Mouse (Mus musculus) small intestine, adult 2 months (tissue): ENCODE data around the gene Gm20388. TPM values are rescaled to one million over a fixed set of nuclear protein-coding genes. Genes with fewer than 3 reads are reported as not detected.

Experiments
- H3K27ac ChIP-seq: fragments of 200-500 bp; 2 replicates; pipeline ENCODE4 v1.5.1; 2012; ENCODE audit warnings: low read depth, low read length, control low read depth, inconsistent platforms; ENCODE audit not compliant: insufficient read depth
- H3K27me3 ChIP-seq: fragments of 200-500 bp; 2 replicates; pipeline ENCODE4 v1.6.1; 2012; ENCODE audit warnings: mild to moderate bottlenecking, moderate library complexity, low read length, inconsistent platforms; ENCODE audit not compliant: control insufficient read depth, insufficient read depth
- H3K36me3 ChIP-seq: fragments of 200-500 bp; 2 replicates; pipeline ENCODE4 v1.6.1; 2012; ENCODE audit warnings: mild to moderate bottlenecking, low read length, control low read depth, inconsistent platforms; ENCODE audit not compliant: control insufficient read depth, insufficient read depth
- H3K4me1 ChIP-seq: fragments of 200-500 bp; 2 replicates; pipeline ENCODE4 v1.6.1; 2012; ENCODE audit warnings: low read length, inconsistent platforms, mixed read lengths; ENCODE audit not compliant: control insufficient read depth, insufficient read depth, insufficient read length
- H3K4me3 ChIP-seq: fragments of 200-500 bp; 2 replicates; pipeline ENCODE4 v1.5.1; 2012; ENCODE audit warnings: low read depth, mild to moderate bottlenecking, control low read depth, inconsistent platforms, low read length, moderate library complexity
- CTCF ChIP-seq: fragments of 200-500 bp; IDR thresholded peaks from 2 replicates; pipeline ENCODE4 v1.5.1; 2012; ENCODE audit warnings: low read depth, mild to moderate bottlenecking, control low read depth, inconsistent platforms, low read length, moderate library complexity, mixed read lengths; ENCODE audit not compliant: insufficient replicate concordance, insufficient read length; ENCODE audit errors: extremely low read depth
- POLR2A ChIP-seq: fragments of 200-500 bp; IDR thresholded peaks from 2 replicates; pipeline ENCODE4 v1.6.1; 2012; ENCODE audit warnings: low read depth, mild to moderate bottlenecking, control low read depth, inconsistent platforms, low read length, moderate library complexity
- WGBS: fragments of 180-500 bp; shearing (Covaris S2); methylation state at CpG from one replicate; pipeline ENCODE4 v1.1.7; 2018; 5-methylcytosine and 5-hydroxymethylcytosine counted together
- polyA plus RNA-seq: library from polyadenylated mRNA; depleted of rRNA; stranded (reverse); fragments of >200 nt; gene quantifications from 2 replicates; pipeline ENCODE4 v1.2.3, GENCODE M21; 2012

Gene Gm20388
- polyA plus RNA-seq, 1 experiment = 37.3 TPM

DNA sequence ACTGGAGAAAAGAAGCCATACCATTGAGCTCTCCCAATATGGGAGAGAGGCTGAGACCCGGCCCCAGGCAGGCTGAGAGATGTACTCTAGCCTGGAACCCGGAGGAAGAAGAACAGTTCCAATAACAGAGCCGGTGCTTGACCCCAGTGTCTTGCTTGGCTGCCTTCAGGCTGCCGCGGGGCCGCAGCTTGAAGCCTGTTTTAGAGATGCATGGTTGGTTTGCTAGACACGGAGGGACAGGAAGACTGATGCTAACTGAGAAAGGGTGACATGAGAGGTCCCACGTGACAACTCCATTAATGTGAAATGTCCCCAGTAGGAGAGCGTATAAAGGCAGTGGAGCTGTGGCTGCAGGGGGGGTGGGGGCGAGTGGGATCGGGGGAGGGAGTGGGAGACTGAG, 438.3 kb downstream of the Gm20388 start:
- Histone ChIP-seq H3K4me1 (no peaks in the 10 kb centered on the region), H3K27me3 (no peaks in the 10 kb centered on the region), H3K36me3 (no peaks in the 10 kb centered on the region), H3K27ac (no peak overlapping the region), H3K4me3 (no peak overlapping the region)
- WGBS = 82% methylated on average over 11 of the region's 11 CpGs
- TF ChIP-seq POLR2A (no peak), CTCF (no peak)

DNA sequence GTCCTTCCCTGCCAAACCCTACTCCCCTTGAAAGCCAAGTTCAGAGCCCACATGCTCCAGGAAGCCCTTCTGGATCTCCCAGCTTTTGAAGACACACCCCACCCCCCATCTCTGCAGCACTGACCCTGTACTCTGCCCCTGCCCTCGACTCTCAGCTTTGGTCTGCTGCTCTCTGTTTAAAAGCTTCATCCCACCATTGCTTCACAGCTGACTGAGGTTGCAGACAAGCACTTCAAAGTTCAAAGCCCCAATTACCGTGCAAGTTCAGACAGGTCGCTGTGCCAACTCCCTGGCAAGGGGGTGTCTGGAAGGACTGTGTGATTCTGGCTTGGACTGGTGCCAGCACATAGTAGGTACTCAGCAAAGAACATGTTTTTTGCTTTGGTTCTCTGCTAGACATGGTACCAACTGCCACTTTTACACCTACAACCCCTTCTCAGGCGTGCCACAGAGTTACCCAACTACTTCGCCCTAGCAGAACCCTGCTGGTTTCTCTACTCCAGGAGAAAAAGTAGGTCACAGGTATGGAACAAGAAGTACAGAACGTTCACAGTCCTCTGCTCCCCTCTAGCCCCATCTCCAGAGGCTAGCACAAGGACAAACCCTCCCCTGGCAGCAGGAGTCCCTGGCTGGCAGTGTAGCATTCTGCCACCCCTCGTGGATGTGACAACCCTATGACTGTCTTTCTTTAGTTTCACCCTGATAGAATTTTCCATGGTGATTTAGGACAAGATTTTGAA, 440.9 kb downstream of the Gm20388 start:
- Histone ChIP-seq H3K27ac (no peak overlapping the region), H3K4me3 (no peak overlapping the region), H3K36me3 (no peaks in the 10 kb centered on the region), H3K27me3 (no peaks in the 10 kb centered on the region), H3K4me1 (no peaks in the 10 kb centered on the region)
- WGBS = 45% methylated on average over 7 of the region's 7 CpGs
- TF ChIP-seq POLR2A = no peak
- TF ChIP-seq CTCF = no peak

DNA sequence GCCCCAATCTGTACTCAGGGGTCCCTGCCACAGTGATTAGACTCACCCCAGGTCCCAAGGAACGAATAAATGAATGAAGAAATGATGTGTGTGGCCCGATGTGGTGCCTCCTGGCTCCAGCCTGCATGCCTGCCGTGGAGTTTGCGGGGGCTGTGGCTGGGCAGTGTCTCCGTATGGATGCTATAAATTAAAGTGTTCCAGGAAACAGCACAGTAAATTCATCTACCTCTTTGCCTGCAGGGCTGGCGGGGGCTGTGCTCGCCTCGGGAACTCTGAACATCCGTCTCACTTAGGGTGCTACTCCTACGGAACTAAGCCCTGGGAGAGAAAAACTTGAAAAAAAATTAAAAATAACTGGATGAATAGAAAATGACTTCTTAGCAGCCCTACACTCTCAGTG, 441.5 kb downstream of the Gm20388 start:
- Histone ChIP-seq H3K27me3 (no peaks in the 10 kb centered on the region), H3K27ac (no peak overlapping the region), H3K36me3 (no peaks in the 10 kb centered on the region), H3K4me3 (no peak overlapping the region), H3K4me1 (no peaks in the 10 kb centered on the region)
- 81% methylated on average over 10 of the region's 10 CpGs for WGBS
- TF ChIP-seq POLR2A = no peak
- TF ChIP-seq CTCF = no peak

DNA sequence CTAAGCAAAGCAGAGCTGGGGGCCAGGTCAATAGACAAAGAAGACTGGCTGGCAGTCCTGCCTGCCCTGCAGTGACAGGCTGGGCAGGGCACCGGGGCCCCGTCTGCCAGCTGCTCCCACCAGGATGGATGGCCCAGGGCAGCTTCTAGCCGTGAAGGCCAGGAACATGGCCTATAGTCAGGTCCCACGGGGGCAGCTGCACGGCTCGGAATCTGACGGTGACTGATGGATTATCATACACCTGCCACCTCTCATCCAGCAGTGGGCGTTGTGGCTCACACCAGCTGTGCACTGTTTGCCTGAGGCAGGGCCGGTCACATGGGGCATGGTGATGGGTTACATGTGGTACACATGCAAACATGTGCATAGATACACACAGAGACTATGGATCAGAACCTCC, 445.4 kb downstream of the Gm20388 start:
- Histone ChIP-seq H3K27me3 (no peaks in the 10 kb centered on the region), H3K27ac (no peak overlapping the region), H3K36me3 (no peaks in the 10 kb centered on the region), H3K4me3 (no peak overlapping the region), H3K4me1 (no peaks in the 10 kb centered on the region)
- TF ChIP-seq POLR2A (no peak), CTCF (no peak)
- WGBS = 31% methylated on average over 9 of the region's 9 CpGs

DNA sequence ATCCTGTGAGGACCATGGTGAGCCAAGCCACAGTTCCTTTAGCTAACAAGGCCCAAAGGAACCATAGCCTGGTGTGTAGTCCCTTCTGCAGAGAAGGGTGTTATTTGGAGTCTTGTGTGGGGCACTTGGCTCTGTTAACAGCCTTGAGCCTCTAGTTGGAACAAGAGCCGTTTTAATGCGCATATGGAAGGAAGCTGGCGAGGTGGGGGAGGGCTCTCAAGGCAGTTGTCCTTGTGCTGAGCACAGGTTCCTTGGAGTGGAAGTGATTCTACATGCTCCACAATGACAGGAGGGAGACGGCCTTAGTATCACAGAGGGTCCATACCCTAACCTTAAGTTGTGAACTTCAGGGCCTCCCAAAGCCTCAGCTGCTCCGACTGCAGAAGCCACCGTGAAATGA, 446.9 kb downstream of the Gm20388 start:
- WGBS = 88% methylated on average over 6 of the region's 6 CpGs
- no peaks in the 10 kb centered on the region for H3K4me1 ChIP-seq
- no peaks in the 10 kb centered on the region for H3K27me3 ChIP-seq
- H3K27ac ChIP-seq = no peak overlapping the region
- H3K36me3 ChIP-seq = no peaks in the 10 kb centered on the region
- H3K4me3 ChIP-seq = no peak overlapping the region
- TF ChIP-seq CTCF = no peak
- TF ChIP-seq POLR2A = no peak

DNA sequence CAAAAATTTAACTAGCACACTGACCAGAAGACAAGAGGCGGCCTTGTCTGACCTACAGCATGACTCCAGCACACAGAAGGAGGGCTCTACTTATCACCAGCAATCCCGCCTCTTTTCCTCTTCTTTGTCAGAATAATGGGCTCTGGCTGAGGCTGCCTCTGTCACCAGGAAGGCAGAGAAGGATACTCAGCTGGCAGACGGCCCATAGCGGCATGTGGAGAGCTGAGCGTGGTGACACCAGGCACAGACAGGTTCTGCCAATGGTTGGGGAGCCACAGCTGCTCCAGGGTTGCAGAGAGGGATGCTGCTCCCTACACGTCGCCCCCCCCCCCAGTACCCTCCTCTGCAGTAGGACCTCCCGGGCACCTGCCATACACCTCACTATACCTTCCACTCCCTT, 450.7 kb downstream of the Gm20388 start:
- Histone ChIP-seq H3K4me1 (peaks cover 27% of the 10 kb centered on the region), H3K4me3 (no peak overlapping the region), H3K27me3 (no peaks in the 10 kb centered on the region), H3K36me3 (no peaks in the 10 kb centered on the region), H3K27ac (no peak overlapping the region)
- no peak for TF ChIP-seq POLR2A
- TF ChIP-seq CTCF = no peak
- WGBS = 77% methylated on average over 8 of the region's 8 CpGs

DNA sequence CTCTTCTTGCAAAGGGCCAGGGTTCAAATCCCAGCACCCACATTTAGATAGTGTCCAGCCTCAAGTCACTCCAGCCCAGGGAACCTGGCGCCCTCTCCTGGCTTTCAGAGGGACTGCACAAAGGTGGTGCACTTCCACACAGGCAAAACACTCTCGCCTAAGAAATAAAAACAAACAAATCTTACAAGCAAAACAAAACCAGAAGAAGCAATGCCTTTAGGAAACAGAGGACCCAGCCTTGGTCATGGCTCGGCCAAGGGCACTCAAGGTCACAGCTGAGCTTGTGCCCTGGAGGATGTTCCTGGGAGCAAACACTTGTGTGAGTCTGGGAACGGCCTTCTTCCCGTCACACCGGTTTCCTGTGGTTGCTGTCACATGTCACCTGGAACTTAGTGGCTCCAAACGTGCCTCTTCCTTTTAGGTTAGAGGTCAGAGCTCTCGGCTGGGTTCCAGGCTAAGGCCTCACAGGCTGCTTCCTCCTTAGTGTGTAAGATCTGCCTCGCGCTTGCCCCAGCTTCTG, 453.0 kb downstream of the Gm20388 start:
- H3K4me3 ChIP-seq = no peak overlapping the region
- no peaks in the 10 kb centered on the region for H3K27me3 ChIP-seq
- WGBS = 16% methylated on average over 10 of the region's 10 CpGs
- H3K4me1 ChIP-seq = peaks cover 45% of the 10 kb centered on the region
- H3K36me3 ChIP-seq = no peaks in the 10 kb centered on the region
- TF ChIP-seq POLR2A (no peak), CTCF (peak; percentile 87; the same call in 1 of the 2 replicates)
- peak overlapping the region; percentile 81 for H3K27ac ChIP-seq
